8 mouse cellular contexts compared by ENCODE assay signal in the genomic region with DNA sequence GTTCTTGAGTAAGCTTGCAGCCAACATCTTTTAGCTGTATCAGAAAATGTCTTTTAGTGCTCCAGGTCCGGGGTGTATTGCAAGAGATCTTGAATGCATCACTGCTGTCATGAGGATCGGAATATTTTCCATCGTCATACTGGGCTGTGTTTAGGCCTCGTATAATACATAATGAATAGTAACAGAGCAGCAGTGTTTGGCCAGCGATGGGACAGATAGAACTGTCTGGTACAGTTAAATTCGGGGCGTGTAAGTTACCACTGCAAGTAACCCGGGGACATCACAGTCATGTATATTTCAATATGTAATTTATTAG. TPM values are rescaled to one million over a fixed set of nuclear protein-coding genes. Genes with fewer than 3 reads are reported as not detected.
DNase-seq lines count a peak whose midpoint lies in the region; ATAC-seq and TF ChIP-seq lines count a peak whose summit lies in the region.

No protein-coding gene starts in this region.

- no peaks in the 10 kb centered on the region for H3K27me3 ChIP-seq in intestine, postnatal 0 days (replicated peaks; ENCODE audit: control insufficient read depth, insufficient read depth, low read length)
- no peaks in the 10 kb centered on the region for H3K27me3 ChIP-seq in neural tube, embryonic 13.5 days

- H3K36me3 ChIP-seq in intestine, postnatal 0 days (ENCODE audit: control insufficient read depth, insufficient read depth) = no peaks in the 10 kb centered on the region
- no peaks in the 10 kb centered on the region for H3K36me3 ChIP-seq in neural tube, embryonic 13.5 days

- H3K9ac ChIP-seq in intestine, postnatal 0 days (ENCODE audit: low read depth, low read length) = no peak overlapping the region
- H3K9ac ChIP-seq in neural tube, embryonic 13.5 days = peak overlapping the region; percentile 86

- no peaks in the 10 kb centered on the region for H3K9me3 ChIP-seq in intestine, postnatal 0 days (ENCODE audit: control insufficient read depth)
- no peaks in the 10 kb centered on the region for H3K9me3 ChIP-seq in neural tube, embryonic 13.5 days

- peak overlapping the region; percentile 95 for H3K27ac ChIP-seq in left cerebral cortex, adult 2 months
- no peak overlapping the region for H3K27ac ChIP-seq in embryonic fibroblast, embryonic 13.5 days (ENCODE audit: insufficient read depth, low read length)
- no peak overlapping the region for H3K27ac ChIP-seq in intestine, postnatal 0 days (ENCODE audit: low read depth, low read length)
- H3K27ac ChIP-seq in neural tube, embryonic 13.5 days (replicated peaks) = 0 out of 2 replicates have a peak overlapping the region, but pooled peaks have one; percentile 18

- peak overlapping the region; percentile 91 for H3K4me2 ChIP-seq in intestine, postnatal 0 days (replicated peaks; ENCODE audit: low read depth)
- peak overlapping the region; percentile 85 for H3K4me2 ChIP-seq in neural tube, embryonic 13.5 days

- H3K4me3 ChIP-seq in left cerebral cortex, adult 2 months = peak overlapping the region; percentile 93
- peak overlapping the region; percentile 82 for H3K4me3 ChIP-seq in embryonic fibroblast, embryonic 13.5 days (ENCODE audit: insufficient read depth, low read length)
- H3K4me3 ChIP-seq in intestine, postnatal 0 days (ENCODE audit: low read depth, low read length) = peak overlapping the region; percentile 93
- H3K4me3 ChIP-seq in neural tube, embryonic 13.5 days = peak overlapping the region; percentile 90

- TF ChIP-seq POLR2A in embryonic fibroblast, embryonic 13.5 days (IDR thresholded peaks at IDR 0.05; ENCODE audit: low read depth, low read length) = no peak

- TF ChIP-seq CTCF in left cerebral cortex, adult 2 months (IDR thresholded peaks at IDR 0.05) = no peak
- no peak for TF ChIP-seq CTCF in embryonic fibroblast, embryonic 13.5 days (IDR thresholded peaks at IDR 0.05; ENCODE audit: borderline replicate concordance, insufficient read depth, low read length)
- no peak for TF ChIP-seq CTCF in intestine, postnatal 0 days (IDR thresholded peaks at IDR 0.05; ENCODE audit: low read depth)

- DNase-seq in left cerebral cortex, adult 2 months (ENCODE audit: extremely low spot score in 1 of 2, low spot score in 2 of 2) = no peak
- DNase-seq in left cerebral cortex, adult 18-20 months (ENCODE audit: low spot score in 2 of 2) = no peak
- DNase-seq in urinary bladder, adult 2 months (ENCODE audit: low spot score) = no peak
- no peak for DNase-seq in urinary bladder, adult 18-20 months (ENCODE audit: low spot score in 2 of 2)
- DNase-seq in testis, postnatal 14 days (ENCODE audit: low spot score) = no peak

- H3K4me1 ChIP-seq in embryonic fibroblast, embryonic 13.5 days (ENCODE audit: control insufficient read depth, insufficient read depth, low read length) = peaks cover 2% of the 10 kb centered on the region; the same call in 1 of the 2 replicates
- peaks cover 9% of the 10 kb centered on the region; the same call in 1 of the 2 replicates for H3K4me1 ChIP-seq in intestine, postnatal 0 days (replicated peaks; ENCODE audit: control insufficient read depth, insufficient read depth, low read length)
- peaks cover 26% of the 10 kb centered on the region for H3K4me1 ChIP-seq in neural tube, embryonic 13.5 days (replicated peaks)

- ATAC-seq in intestine, postnatal 0 days = no peak
- ATAC-seq in neural tube, embryonic 13.5 days (ENCODE audit: low read depth) = no peak

- WGBS in intestine, postnatal 0 days = 16% methylated on average over 8 of the region's 8 CpGs
- WGBS in neural tube, embryonic 13.5 days = 27% methylated on average over 8 of the region's 8 CpGs

- intact Hi-C loops in left cerebral cortex, adult 2 months (cut with DNase I) = loop anchor here (5.0 kb wide), 5 partner anchors 40 to 425 kb away; no protein-coding TSS in a partner anchor

RNA-seq across cellular contexts. Expression of a gene that starts 1.6 kb away (rescaled TPM):
- 100 to 1,000 TPM; 200 to 224 TPM for total RNA-seq in left cerebral cortex, adult 2 months (2021)
- 100 to 1,000 TPM; 202 to 221 TPM for total RNA-seq in left cerebral cortex, adult 18-20 months (2021)
- 27.8 and 36.7 TPM in 2 replicates for polyA plus RNA-seq in embryonic fibroblast, embryonic 13.5 days (2011; ENCODE audit: insufficient read length, low read depth, missing spikeins)
- polyA plus RNA-seq in intestine, postnatal 0 days (2015; fragmentation: Nextera tagmentation; extraction: Ambion mirVana) = 27.7 and 30.5 TPM in 2 replicates
- polyA plus RNA-seq in neural tube, embryonic 13.5 days (2015; fragmentation: Nextera tagmentation; extraction: Ambion mirVana) = 16.1 and 16.6 TPM in 2 replicates
- polyA plus RNA-seq in urinary bladder, adult 2 months (2012; rRNA removed) = 38.7 and 55.2 TPM in 2 replicates

RNA-seq across cellular contexts. Expression of a gene that starts 1.8 kb away (rescaled TPM):
- total RNA-seq in left cerebral cortex, adult 2 months (2021) = 10 to 100 TPM; 12.6 to 14.2 TPM
- 10 to 100 TPM; 12.0 to 15.3 TPM for total RNA-seq in left cerebral cortex, adult 18-20 months (2021)
- 0.12 TPM in 1 of 2 replicates, not detected in the other for polyA plus RNA-seq in embryonic fibroblast, embryonic 13.5 days (2011; ENCODE audit: insufficient read length, low read depth, missing spikeins)
- 0.80 and 0.81 TPM in 2 replicates for polyA plus RNA-seq in intestine, postnatal 0 days (2015; fragmentation: Nextera tagmentation; extraction: Ambion mirVana)
- 2.9 and 3.9 TPM in 2 replicates for polyA plus RNA-seq in neural tube, embryonic 13.5 days (2015; fragmentation: Nextera tagmentation; extraction: Ambion mirVana)
- polyA plus RNA-seq in urinary bladder, adult 2 months (2012; rRNA removed) = 0.92 and 0.99 TPM in 2 replicates

Comparison
In these comparisons a context has a peak if more than half of its experiments do, and no peak if none do; other contexts are left out.
1. H3K27ac ChIP-seq: peak in left cerebral cortex, adult 2 months (single experiment) and neural tube, embryonic 13.5 days (single experiment); none in embryonic fibroblast, embryonic 13.5 days (single experiment) and intestine, postnatal 0 days (single experiment).
2. Peak in every context shown above with its lines, with median percentiles within 50 percentile points of each other: H3K4me3 ChIP-seq.